Mouse (Mus musculus) CH12.LX (cell line): ENCODE results near the gene Aip. TPM values are rescaled to one million over a fixed set of nuclear protein-coding genes. Genes with fewer than 3 reads are reported as not detected.

Experiments
- DNase-seq: peaks from one replicate; pipeline ENCODE4 v3.0.0-alpha.2; 2013; ENCODE audit errors: extremely low read depth
- H3K27ac ChIP-seq: 2 replicates; pipeline ENCODE4 v1.5.1; 2012; ENCODE audit warnings: low read depth, mild to moderate bottlenecking, control low read depth, moderate library complexity; ENCODE audit not compliant: insufficient read depth
- H3K27me3 ChIP-seq: replicated peaks from 2 replicates; pipeline ENCODE3; 2012; ENCODE audit warnings: inconsistent platforms
- H3K36me3 ChIP-seq, 2 experiments: replicated peaks in 1 of 2; 2 replicates each; pipeline versions ENCODE3 to v1.6.1; 2012; ENCODE audit warnings: inconsistent platforms in 1 of 2, low read length in 1 of 2, mild to moderate bottlenecking in 1 of 2, mixed read lengths in 1 of 2, moderate library complexity in 1 of 2; ENCODE audit not compliant: control insufficient read depth in 1 of 2, insufficient read depth in 1 of 2
- H3K4me1 ChIP-seq, 2 experiments: 2 replicates each; pipeline ENCODE4 v1.6.1; 2012; ENCODE audit warnings: inconsistent platforms in 1 of 2, moderate library complexity in 1 of 2; ENCODE audit not compliant: insufficient read depth in 2 of 2, control insufficient read depth in 1 of 2
- H3K4me2 ChIP-seq: 2 replicates; pipeline ENCODE4 v1.6.1; 2012; ENCODE audit warnings: low read depth, mild to moderate bottlenecking, control low read depth; ENCODE audit not compliant: poor library complexity, insufficient read depth, severe bottlenecking
- H3K4me3 ChIP-seq, 3 experiments: fragments of 150-350 bp in 1 of 3; sonication (generic) in 1 of 3; replicated peaks in 1 of 3; 2 replicates each; pipeline versions ENCODE3 to v1.5.1; 2011 to 2012; ENCODE audit warnings: low read depth in 2 of 3, low read length in 2 of 3, mild to moderate bottlenecking in 2 of 3, moderate library complexity in 2 of 3, control low read depth in 1 of 3, improper control_type of control experiment in 1 of 3, inconsistent platforms in 1 of 3, mixed read lengths in 1 of 3; ENCODE audit not compliant: poor library complexity in 1 of 3
- H3K79me2 ChIP-seq: replicated peaks from 2 replicates; pipeline ENCODE4 v1.6.1; 2012; ENCODE audit warnings: mild to moderate bottlenecking, moderate library complexity; ENCODE audit not compliant: control insufficient read depth, poor library complexity, insufficient read depth, severe bottlenecking; ENCODE audit errors: extremely low read depth
- H3K9ac ChIP-seq: 2 replicates; pipeline ENCODE4 v1.6.1; 2012; ENCODE audit warnings: low read depth, mild to moderate bottlenecking, control low read depth, moderate library complexity; ENCODE audit not compliant: insufficient read depth
- H3K9me3 ChIP-seq: replicated peaks from 2 replicates; pipeline ENCODE3; 2012; ENCODE audit warnings: low read length, inconsistent platforms, mixed read lengths
- BHLHE40 ChIP-seq: IDR thresholded peaks from 2 replicates; pipeline ENCODE4 v1.6.1; 2011; ENCODE audit warnings: mild to moderate bottlenecking, low read depth, low read length, improper control_type of control experiment
- CHD1 ChIP-seq: IDR thresholded peaks from 2 replicates; pipeline ENCODE4 v1.6.1; 2012; ENCODE audit warnings: low read depth, low read length, improper control_type of control experiment, inconsistent platforms
- CHD2 ChIP-seq: IDR thresholded peaks from 2 replicates; pipeline ENCODE4 v1.6.1; 2011; ENCODE audit warnings: low read length, improper control_type of control experiment
- CTCF ChIP-seq, 2 experiments: IDR thresholded peaks in 1 of 2; conservative IDR thresholded peaks in 1 of 2; 2 replicates each; pipeline ENCODE4 v1.5.1; 2011 to 2012; ENCODE audit warnings: low read depth in 2 of 2, low read length in 2 of 2, improper control_type of control experiment in 1 of 2, inconsistent platforms in 1 of 2, mild to moderate bottlenecking in 1 of 2, moderate library complexity in 1 of 2
- E2F4 ChIP-seq: IDR thresholded peaks from 2 replicates; pipeline ENCODE4 v1.6.1; 2011; ENCODE audit warnings: low read depth, low read length, improper control_type of control experiment; ENCODE audit not compliant: insufficient replicate concordance
- ELF1 ChIP-seq: IDR thresholded peaks from 2 replicates; pipeline ENCODE4 v1.6.1; 2014; ENCODE audit warnings: low read depth, mild to moderate bottlenecking, inconsistent platforms, low read length, improper control_type of control experiment
- EP300 ChIP-seq: IDR thresholded peaks from 2 replicates; pipeline ENCODE4 v1.6.1; 2011; ENCODE audit warnings: low read length, improper control_type of control experiment
- ETS1 ChIP-seq: conservative IDR thresholded peaks from 2 replicates; pipeline ENCODE4 v1.6.1; 2012; ENCODE audit warnings: low read depth, mild to moderate bottlenecking, inconsistent platforms, low read length, improper control_type of control experiment, moderate library complexity
- GABPA ChIP-seq: IDR thresholded peaks from 2 replicates; pipeline ENCODE4 v1.6.1; 2012; ENCODE audit warnings: low read depth, low read length, improper control_type of control experiment, inconsistent platforms; ENCODE audit not compliant: insufficient replicate concordance
- HCFC1 ChIP-seq: IDR thresholded peaks from 2 replicates; pipeline ENCODE4 v1.6.1; 2012; ENCODE audit warnings: low read depth, mild to moderate bottlenecking, inconsistent platforms, low read length, improper control_type of control experiment
- IRF4 ChIP-seq: IDR thresholded peaks from 2 replicates; pipeline ENCODE4 v1.6.1; 2014; ENCODE audit warnings: low read depth, mild to moderate bottlenecking, inconsistent platforms, low read length, improper control_type of control experiment
- JUN ChIP-seq: IDR thresholded peaks from 2 replicates; pipeline ENCODE4 v1.6.1; 2011; ENCODE audit warnings: low read depth, mild to moderate bottlenecking, low read length, improper control_type of control experiment, moderate library complexity; ENCODE audit not compliant: insufficient read depth
- JUND ChIP-seq: conservative IDR thresholded peaks from 2 replicates; pipeline ENCODE4 v1.6.1; 2011; ENCODE audit warnings: low read depth, low read length, improper control_type of control experiment
- KAT2A ChIP-seq: IDR thresholded peaks from 2 replicates; pipeline ENCODE4 v1.6.1; 2012; ENCODE audit warnings: low read length, improper control_type of control experiment, inconsistent platforms; ENCODE audit not compliant: insufficient replicate concordance
- MAFK ChIP-seq: IDR thresholded peaks from 2 replicates; pipeline ENCODE4 v1.6.1; 2011; ENCODE audit warnings: low read length, improper control_type of control experiment; ENCODE audit not compliant: insufficient replicate concordance
- MAX ChIP-seq: IDR thresholded peaks from 2 replicates; pipeline ENCODE4 v1.6.1; 2011; ENCODE audit warnings: low read length, improper control_type of control experiment
- MEF2A ChIP-seq: IDR thresholded peaks from 2 replicates; pipeline ENCODE4 v1.6.1; 2014; ENCODE audit warnings: low read depth, mild to moderate bottlenecking, inconsistent platforms, low read length, improper control_type of control experiment, borderline replicate concordance
- MXI1 ChIP-seq: IDR thresholded peaks from 2 replicates; pipeline ENCODE4 v1.6.1; 2011; ENCODE audit warnings: mild to moderate bottlenecking, low read depth, low read length, improper control_type of control experiment
- MYC ChIP-seq: IDR thresholded peaks from 2 replicates; pipeline ENCODE4 v1.6.1; 2011; ENCODE audit warnings: low read depth, mild to moderate bottlenecking, improper control_type of control experiment, low read length
- NELFE ChIP-seq: IDR thresholded peaks from 2 replicates; pipeline ENCODE4 v1.6.1; 2011; ENCODE audit warnings: low read depth, low read length, improper control_type of control experiment
- NRF1 ChIP-seq: IDR thresholded peaks from 2 replicates; pipeline ENCODE4 v1.6.1; 2014; ENCODE audit warnings: low read depth, mild to moderate bottlenecking, inconsistent platforms, low read length, improper control_type of control experiment, moderate library complexity
- PAX5 ChIP-seq: IDR thresholded peaks from 2 replicates; pipeline ENCODE4 v1.6.1; 2012; ENCODE audit warnings: low read length, inconsistent platforms, mixed read lengths
- POLR2A ChIP-seq: IDR thresholded peaks from 2 replicates; pipeline ENCODE4 v1.6.1; 2011; ENCODE audit warnings: low read depth, mild to moderate bottlenecking, improper control_type of control experiment, low read length
- POLR2AphosphoS2 ChIP-seq: IDR thresholded peaks from 2 replicates; pipeline ENCODE4 v1.6.1; 2011; ENCODE audit warnings: low read depth, low read length, improper control_type of control experiment
- RAD21 ChIP-seq: IDR thresholded peaks from 2 replicates; pipeline ENCODE4 v1.6.1; 2011; ENCODE audit warnings: low read depth, mild to moderate bottlenecking, low read length, improper control_type of control experiment, moderate library complexity
- RCOR1 ChIP-seq: conservative IDR thresholded peaks from 2 replicates; pipeline ENCODE4 v1.6.1; 2012; ENCODE audit warnings: low read depth, mild to moderate bottlenecking, inconsistent platforms, low read length, improper control_type of control experiment
- SIN3A ChIP-seq: IDR thresholded peaks from 2 replicates; pipeline ENCODE4 v1.6.1; 2012; ENCODE audit warnings: low read length, improper control_type of control experiment, inconsistent platforms
- SMC3 ChIP-seq: IDR thresholded peaks from 2 replicates; pipeline ENCODE4 v1.6.1; 2011; ENCODE audit warnings: low read depth, low read length, improper control_type of control experiment
- TBP ChIP-seq: conservative IDR thresholded peaks from 2 replicates; pipeline ENCODE4 v1.6.1; 2011; ENCODE audit warnings: low read depth, low read length, improper control_type of control experiment
- TCF12 ChIP-seq: IDR thresholded peaks from 2 replicates; pipeline ENCODE4 v1.6.1; 2014; ENCODE audit warnings: low read depth, mild to moderate bottlenecking, inconsistent platforms, low read length, improper control_type of control experiment
- UBTF ChIP-seq: IDR thresholded peaks from 2 replicates; pipeline ENCODE4 v1.6.1; 2012; ENCODE audit warnings: low read depth, mild to moderate bottlenecking, inconsistent platforms, low read length, improper control_type of control experiment, moderate library complexity
- USF1 ChIP-seq: IDR thresholded peaks from 2 replicates; pipeline ENCODE4 v1.6.1; 2014; ENCODE audit warnings: low read depth, mild to moderate bottlenecking, inconsistent platforms, low read length, improper control_type of control experiment
- USF2 ChIP-seq: conservative IDR thresholded peaks from 2 replicates; pipeline ENCODE4 v1.6.1; 2011; ENCODE audit warnings: low read depth, low read length, improper control_type of control experiment
- ZC3H11A ChIP-seq: IDR thresholded peaks from 2 replicates; pipeline ENCODE4 v1.6.1; 2012; ENCODE audit warnings: low read depth, mild to moderate bottlenecking, inconsistent platforms, low read length, improper control_type of control experiment
- ZKSCAN1 ChIP-seq: IDR thresholded peaks from 2 replicates; pipeline ENCODE4 v1.6.1; 2012; ENCODE audit warnings: low read depth, inconsistent platforms, low read length, improper control_type of control experiment, borderline replicate concordance
- ZMIZ1 ChIP-seq: IDR thresholded peaks from 2 replicates; pipeline ENCODE4 v1.6.1; 2012; ENCODE audit warnings: low read depth, mild to moderate bottlenecking, inconsistent platforms, low read length, improper control_type of control experiment
- ZNF384 ChIP-seq: IDR thresholded peaks from 2 replicates; pipeline ENCODE4 v1.6.1; 2012; ENCODE audit warnings: low read depth, low read length, improper control_type of control experiment, inconsistent platforms
- dilution Hi-C: fragments of 300-500 bp; cut with MboI; formaldehyde crosslinking; loops from 2 replicates; pipeline ENCODE4 v1.14.3; 2020; ENCODE audit warnings: low sequenced_read_pairs; ENCODE audit not compliant: extremely low pct_unique_long_range_greater_than_20kb, extremely low pct_ligation_motif_present
- in situ Hi-C: fragments of 300-500 bp; cut with MboI; formaldehyde crosslinking; loops from 3 replicates; pipeline ENCODE4 v1.14.3; 2019; ENCODE audit warnings: low sequenced_read_pairs, low pct_ligation_motif_present, low pct_unique_long_range_greater_than_20kb, mixed read lengths
- polyA plus RNA-seq: library from polyadenylated mRNA; unstranded; fragments of >175 nt; gene quantifications from 2 replicates; pipeline ENCODE4 v1.2.1, GENCODE M21; 2012; ENCODE audit warnings: low read depth; ENCODE audit not compliant: insufficient read length
- total RNA-seq, 2 experiments: library from RNA; depleted of rRNA; stranded (reverse); fragments of 300-350 nt in 1 of 2; fragments of >200 nt in 1 of 2; gene quantifications; 2 replicates each; pipeline ENCODE4 v1.2.3; 2012 to 2014

Gene Aip
- total and polyA plus RNA-seq, 3 experiments: 11.7 to 64.8 (median 39.7) TPM

DNA sequence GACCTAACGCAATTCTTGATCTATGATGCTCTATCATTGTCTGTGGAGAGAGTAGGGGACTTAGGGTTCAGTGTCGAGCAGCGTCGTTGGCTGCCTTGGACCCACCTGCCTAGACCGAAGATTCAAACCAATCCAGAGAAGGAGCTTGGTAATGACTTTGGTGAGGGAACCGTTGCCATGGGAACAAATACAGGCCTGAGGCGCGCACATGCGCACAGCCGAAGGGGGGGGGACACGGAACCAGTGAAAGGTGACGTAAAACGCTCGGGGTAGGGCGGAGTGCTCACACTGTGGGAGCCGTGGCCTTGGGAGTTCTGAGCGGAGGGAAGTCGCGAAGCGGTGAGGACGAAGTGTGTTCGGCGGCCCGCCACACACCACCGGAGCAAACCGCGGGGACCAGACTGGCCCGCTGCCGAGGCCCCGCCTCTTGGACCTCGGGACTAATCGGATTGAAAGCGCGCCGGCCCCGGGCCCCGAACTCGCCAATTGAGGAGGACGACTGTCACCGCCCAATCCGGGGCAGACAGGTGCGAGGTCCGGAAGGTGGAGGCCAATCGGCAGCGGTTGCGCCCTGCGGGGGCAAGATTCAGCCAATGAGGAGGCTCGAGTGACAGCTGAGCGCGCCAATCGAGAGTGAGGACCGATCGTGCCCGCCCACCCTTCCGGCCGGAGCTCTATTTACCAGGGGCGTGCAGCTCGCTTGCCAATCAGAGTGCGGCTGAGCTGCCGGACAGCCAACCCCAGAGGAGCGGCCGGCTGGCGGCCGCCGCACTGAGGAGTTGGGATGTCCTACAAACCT is 28.8 kb downstream of the Aip start, which contains the start of gene Cdk2ap2:
Gene Cdk2ap2, plus strand, starts transcription at position 541 of the 799 bp plus-strand sequence.
- Histone ChIP-seq H3K27ac (peak within 1 kb of the TSS; percentile 79), H3K4me1 (peaks cover 18 to 44% of the 10 kb centered on the region in 2 experiments), H3K9ac (peak within 1 kb of the TSS; percentile 65)
- TF ChIP-seq NELFE (peak; percentile 76), ZMIZ1 (peak; percentile 87), CHD2 (peak; percentile 97), SIN3A (peak; percentile 78), TCF12 (peak; percentile 27; the same call in 1 of the 2 replicates), BHLHE40 (no peak), CTCF (conservative IDR thresholded peaks at IDR 0.05 in 1 of 2, IDR thresholded peaks at IDR 0.05 in 1 of 2; ENCODE audit: low read depth in 2 of 2, low read length in 2 of 2) (no peak), MAFK (no peak), NRF1 (peak; percentile 96), TBP (peak; percentile 95), USF2 (no peak), MAX (peak; percentile 8; the same call in 1 of the 2 replicates), HCFC1 (peak; percentile 67), ELF1 (peak; percentile 65), POLR2A (peak; percentile 93), PAX5 (no peak), ZKSCAN1 (no peak), RCOR1 (no peak), ZC3H11A (no peak), EP300 (no peak), SMC3 (no peak), KAT2A (no peak), ETS1 (no peak), JUN (no peak), POLR2AphosphoS2 (0 out of 2 replicates have a peak, but pooled peaks have one; percentile 56), JUND (no peak), IRF4 (no peak), MYC (0 out of 2 replicates have a peak, but pooled peaks have one; percentile 23), USF1 (no peak), E2F4 (no peak; the same call in 1 of the 2 replicates), MEF2A (no peak), MXI1 (peak; percentile 97), UBTF (no peak), CHD1 (no peak), ZNF384 (no peak), GABPA (no peak), RAD21 (no peak)
- TF ChIP-seq, all 38 proteins: peak for 14
- Histone ChIP-seq H3K27me3 (no peaks in the 10 kb centered on the region), H3K36me3 (peaks cover 5 to 18% of the 10 kb centered on the region in 2 experiments), H3K4me3 (peak within 1 kb of the TSS; percentile 57 to 73 (median 72)), H3K79me2 (peaks cover 9% of the 10 kb centered on the region), H3K4me2 (peak within 1 kb of the TSS; percentile 95), H3K9me3 (no peaks in the 10 kb centered on the region)
- peak; percentile 98 for DNase-seq
- dilution Hi-C loops (no loop called here), in situ Hi-C loops (no loop called here)
